Mouse (Mus musculus) right cerebral cortex, postnatal 10 days (tissue): ENCODE results near the gene Galnt14.

ENCODE experiments used
- DNase-seq, 2 experiments: peaks; one replicate each; pipeline ENCODE4 v3.0.0; 2021; ENCODE audit warnings: low spot score in 2 of 2

Gene Galnt14

DNA sequence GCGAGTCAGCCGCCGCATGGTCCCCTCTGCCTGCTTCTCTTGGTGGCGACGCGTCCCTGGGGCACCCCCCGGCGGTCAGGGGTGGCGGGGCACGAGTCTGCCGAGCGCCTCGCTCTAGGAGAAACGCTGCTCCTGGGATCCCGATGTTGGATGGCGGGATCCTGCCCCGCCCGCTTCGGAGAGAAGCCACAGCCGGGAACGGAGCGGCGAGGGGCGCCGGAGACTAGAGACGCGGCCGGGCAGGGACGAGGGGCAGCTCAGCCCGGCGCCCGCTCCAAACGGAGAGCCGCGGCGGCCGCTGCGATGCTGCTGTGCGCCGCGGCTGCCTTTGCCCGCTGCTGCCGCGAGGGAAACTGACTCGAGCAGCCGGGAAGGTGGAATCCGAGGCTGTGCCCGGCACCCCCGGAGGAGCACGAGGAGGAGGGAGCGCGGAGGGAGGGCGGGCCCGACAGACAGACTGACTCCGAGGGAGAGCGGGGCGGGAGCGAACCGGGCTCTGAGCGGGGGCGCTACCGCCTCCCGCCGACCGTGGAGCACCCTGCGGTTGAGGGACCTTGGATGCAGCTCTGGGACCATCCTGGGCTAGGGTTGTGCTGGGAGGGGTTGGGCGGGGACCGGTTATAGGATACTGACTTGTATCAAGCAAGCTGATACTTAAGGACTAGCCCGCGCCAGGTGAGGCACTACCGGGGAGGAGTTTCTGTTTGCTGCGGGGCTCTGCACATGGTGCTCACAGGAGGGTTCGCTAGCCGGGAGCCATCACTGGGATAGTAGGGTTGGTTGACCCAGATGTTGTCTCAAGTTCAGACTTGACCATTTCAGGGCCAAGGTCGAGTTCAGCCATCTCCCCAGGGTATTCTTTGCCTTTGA is at the start of gene Galnt14:
Gene Galnt14, minus strand, starts transcription at position 412 of the 870 bp plus-strand sequence.
- peak; percentile 81 to 82 for DNase-seq

DNA sequence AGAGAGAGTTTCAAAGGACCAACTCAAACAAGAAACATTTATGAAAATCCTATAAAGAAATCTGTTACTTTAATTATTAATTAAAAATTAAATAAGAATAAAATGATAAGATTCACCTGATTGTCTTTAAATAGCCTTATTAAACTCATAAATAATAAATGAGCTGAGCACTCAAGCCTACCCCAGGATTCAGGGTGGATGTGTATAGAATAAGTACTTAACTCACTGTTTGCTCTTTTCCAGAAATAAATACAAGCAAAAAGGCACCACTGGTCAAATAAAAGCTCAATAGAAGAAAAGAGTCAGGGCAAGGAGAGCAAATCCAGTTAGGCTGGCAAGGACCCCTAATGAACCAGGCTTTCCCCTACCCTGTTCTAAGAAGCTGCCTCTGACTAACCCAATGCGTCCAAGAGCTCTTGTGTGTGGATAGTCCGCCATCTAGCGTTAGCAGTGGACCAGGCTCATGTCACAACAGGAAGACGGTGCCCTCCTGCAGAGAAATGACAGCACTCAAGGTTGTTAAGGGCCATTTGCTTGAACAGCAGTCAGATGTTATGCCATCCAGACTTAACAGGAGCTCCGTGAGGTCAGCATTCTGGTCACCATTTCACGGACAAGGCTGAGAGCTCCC is 33.5 kb upstream of the Galnt14 start:
- peak; percentile 87 to 89 for DNase-seq

DNA sequence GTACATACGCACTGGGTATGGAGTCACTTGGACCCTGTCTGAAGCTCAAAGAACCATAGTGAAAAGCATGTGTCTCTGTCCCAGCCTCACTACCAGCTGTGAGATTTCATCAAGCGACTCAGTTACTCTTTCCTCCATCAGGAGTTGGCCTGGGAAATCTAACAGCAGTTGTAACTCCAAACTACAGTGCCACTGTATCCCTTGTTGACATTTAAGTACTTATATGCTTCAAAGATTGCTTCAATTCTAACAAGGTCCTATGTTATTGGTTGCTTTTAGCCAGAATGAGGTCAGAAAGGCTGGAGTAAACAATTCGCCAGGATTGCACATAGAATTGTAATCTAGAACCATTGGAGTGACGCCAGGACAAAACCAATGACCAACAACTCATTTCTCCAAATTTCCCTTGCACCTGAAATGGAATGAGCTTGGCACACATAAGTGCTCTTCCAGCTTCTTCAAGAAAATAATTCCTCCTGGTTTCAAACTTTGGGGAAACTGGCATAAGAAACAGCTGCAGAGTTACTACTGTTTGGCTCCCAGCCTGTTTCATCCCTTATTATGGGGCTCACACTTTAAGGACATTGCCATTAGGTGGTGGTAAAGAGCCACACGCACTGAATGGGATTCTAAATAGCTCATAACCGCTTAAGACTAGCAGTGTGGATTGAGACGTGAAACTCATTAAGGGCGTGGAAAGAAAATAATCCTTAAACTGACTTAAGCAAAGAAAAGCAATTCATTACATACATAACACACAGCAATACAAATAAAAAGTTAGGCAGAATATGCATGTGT is 13.8 kb upstream of the Galnt14 start:
- DNase-seq: no peak

DNA sequence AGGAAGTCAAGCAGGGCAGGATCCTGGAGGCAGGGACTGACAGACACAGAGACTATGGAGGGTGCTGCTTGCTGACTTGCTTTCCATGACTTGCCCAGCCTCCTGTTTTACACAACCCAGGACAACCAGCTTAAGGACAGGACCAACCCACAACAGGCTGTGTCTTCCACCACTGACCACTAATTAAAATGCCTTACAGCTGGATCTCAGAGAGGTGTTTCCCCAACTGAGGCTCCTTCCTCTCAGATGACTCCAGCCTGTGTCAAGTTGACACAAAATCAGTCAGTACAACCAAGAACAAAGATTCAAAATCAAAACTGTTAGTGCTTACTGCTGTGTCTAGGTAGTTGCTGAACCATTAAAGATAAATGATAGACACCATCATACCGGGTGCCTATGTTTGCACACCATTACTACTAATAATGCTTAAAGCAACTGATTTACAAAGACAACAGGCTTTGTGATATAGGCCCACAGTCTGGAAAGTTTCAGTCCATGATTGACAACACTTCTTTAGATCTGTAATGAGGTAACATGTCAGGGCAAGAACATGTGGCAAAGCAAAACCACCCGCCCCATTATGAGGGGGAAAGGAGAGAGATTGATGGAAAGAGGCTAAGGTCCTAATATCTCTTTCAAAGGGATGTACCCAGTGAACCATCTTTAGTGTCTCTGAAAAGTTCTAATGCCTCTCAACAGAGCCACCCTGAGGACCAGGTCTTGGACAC is 8.9 kb upstream of the Galnt14 start:
- DNase-seq: no peak

DNA sequence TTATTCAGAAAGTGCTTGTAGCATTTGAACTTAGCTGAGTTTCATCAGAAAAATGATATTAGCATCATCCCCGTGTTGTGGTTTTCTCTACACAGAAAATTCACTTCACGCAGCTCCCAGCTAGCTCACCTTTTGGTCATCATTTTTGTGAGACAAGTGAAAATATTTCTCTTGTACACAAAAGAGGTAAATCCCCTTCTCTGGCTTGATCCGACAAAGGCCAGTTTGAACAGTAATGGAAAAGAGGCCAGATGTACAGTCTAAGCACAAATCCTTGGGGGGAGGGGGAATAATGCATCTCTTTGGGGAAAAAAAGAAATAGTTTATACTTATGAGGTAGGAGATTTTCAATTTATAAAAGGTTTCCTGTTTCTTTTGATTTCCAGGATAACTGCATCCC is 6.4 kb upstream of the Galnt14 start:
- no peak for DNase-seq

DNA sequence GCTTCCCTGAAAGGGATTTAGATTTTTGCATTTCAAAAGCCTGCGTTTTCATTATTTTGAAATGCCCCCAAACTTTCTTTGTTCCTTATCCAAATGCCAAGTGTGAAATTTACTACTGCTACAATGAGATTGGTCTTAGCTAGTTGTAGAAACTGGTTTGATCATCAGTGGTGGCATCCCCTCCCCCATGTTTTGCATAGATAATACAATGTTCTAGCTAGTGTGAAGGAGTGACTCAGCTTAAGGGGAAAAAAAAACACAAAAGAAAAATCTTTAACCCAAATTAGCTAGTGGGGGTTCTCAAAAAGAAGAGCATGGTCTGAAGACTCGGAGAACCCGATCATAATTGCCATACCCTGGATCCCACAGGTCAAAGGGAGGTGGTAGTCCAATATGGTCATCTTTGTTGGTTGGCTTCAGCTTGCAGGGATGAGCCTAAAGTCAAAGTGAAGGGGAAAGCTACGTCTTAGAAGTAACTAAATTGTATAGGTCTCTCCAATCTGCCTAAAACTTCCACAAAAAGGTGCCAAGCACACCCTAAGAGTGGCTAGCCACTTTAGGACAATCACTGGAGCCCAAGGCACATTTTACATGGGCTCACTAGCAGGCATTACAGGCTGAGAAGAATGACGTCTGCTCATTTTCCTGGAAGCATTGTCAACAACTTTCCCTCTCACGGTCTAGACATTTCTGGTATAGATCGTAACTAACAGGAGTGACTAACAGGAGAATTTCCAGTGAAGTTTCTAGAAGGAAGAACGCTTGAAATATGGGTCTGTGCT is 4.4 kb upstream of the Galnt14 start:
- DNase-seq: no peak

DNA sequence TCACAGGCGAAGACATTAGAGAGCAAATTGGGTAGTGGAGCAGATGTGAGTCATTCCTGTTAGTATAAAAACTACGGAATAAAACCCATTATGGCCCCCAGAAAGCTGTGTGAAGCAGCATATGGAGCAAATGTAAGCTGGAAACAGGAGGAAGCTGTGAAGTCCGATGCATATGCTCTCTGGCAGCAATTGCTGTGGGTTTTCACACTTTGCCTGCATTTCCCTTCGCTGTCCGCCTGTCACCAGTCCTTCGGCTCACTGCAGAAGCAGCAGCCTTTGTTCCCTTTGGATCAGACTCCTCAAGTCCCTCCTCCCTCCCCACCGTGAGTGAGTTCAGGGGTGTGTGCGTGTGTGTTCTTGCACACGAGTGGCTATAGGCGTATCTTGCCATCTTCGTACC is 3.1 kb upstream of the Galnt14 start:
- peak; percentile 58 to 80 for DNase-seq

DNA sequence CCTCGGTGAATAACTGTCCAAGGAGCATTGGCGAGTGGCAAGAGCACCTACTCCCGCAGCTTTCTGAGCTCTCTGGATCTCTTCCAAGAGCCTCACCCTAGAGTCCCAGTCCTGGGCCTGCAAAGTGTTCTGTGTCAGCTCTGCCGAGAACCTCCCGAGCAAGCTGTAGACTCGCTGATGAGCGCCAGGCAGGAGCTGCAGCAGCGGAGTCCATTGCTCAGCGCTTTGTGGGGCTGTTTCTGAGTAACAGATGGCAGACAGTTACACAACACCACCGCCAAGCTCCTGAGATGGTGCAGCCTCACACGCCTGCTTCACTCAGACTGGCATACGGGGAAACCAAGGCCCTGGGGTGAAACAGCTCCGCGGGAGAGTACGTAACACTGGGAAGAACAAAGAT is 1.7 kb upstream of the Galnt14 start:
- peak; percentile 74 to 84 for DNase-seq

DNA sequence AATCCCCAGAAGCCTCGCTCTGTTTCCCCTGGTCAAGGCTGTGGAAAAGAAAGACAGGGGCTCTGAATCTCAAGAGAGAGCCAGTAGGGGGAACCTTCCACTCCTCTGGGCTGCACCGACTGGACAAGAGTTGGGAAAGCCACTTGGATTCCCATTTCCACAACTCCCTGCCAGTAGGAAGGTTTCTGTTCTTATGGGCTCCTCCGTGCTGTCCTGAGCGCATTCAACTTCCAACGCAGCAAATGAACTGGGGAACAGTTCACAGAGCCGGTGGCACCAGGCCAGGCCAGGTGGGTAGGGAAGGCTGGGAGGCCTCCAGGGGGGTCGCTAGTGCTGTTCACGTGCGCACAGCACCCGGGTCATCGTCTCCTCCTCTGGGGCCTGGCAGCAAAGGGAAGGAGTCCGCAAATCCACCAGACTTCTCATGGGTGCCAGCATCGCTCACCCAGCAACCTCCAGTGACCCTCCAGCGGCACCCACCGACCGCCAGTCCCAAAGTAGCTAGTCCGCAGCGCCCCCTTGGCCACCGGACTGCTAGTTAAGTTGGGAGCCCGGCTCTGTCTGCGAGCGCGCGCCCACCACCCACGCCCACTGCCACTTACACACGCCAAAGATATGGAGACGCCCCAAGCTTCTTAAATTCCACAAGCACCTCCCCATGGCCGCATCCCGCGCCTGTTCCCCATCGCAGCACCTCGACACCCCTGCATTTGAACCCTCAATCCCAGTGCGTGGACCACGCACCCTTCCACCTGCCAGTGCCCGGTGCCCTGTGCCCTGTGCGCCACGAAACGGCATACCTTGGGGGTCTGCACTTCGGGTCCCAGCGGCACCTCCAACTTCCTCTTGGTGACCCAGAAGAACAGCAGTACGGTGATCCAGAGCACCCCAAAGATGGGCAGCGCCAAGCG is 867 bp downstream of the Galnt14 start:
- peak; percentile 66 to 73 for DNase-seq

DNA sequence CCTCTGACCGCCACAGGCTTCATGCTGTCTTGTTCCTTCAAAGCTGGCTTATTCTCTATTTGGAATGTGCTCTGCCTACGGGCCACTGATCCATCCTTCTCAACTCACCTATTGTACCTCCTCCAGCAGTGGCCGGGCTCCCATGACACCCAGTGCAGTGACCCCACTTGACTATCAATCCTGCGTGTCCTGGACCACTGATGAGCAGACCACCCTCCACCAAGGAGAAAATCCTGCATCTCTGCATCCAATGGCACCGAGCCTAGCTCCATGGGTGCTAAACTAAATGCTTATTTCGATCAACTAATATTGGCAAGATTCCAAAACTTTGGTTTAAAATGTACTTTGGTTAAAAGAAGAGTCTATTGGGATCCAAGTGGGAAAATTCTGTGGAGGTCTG is 1.8 kb downstream of the Galnt14 start:
- DNase-seq: no peak

DNA sequence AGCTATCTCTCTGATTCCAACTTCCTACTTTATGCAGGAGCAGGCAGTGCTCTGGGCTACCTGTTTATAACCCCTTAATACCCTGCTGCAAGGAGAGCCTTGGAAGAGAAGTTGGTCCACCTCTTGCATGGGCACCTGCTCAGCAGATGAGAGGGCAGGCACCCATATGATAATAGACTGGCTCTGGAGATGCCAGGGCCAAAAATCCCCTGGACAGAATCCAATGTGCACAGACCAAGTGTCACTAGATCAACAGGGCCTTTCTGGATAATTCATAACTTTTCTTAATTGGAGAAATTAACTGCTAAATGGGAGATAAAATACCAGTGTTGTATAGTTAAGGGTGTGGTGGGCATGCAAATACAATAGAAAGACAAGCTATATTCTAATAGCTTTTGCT is 6.7 kb downstream of the Galnt14 start:
- no peak for DNase-seq

DNA sequence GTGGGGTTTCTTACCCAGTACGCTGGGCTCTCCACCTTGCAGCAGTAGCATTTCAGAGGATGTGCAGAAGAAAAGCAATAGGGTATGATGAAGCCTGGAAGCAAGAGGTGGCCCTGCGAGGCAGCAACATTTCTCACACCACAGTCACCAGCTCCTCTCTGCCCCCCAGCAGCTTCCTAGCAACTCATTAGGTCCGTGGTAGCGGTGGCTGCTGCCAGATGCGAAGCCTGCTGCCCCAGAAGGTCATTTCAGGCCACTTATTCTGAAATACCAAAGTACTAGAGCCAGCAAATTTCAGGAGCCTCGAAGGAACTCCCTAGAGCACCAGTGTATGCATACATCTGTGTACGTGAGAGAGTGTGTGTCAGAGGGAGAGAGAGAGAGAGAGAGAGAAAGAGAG is 9.2 kb downstream of the Galnt14 start:
- DNase-seq: no peak

DNA sequence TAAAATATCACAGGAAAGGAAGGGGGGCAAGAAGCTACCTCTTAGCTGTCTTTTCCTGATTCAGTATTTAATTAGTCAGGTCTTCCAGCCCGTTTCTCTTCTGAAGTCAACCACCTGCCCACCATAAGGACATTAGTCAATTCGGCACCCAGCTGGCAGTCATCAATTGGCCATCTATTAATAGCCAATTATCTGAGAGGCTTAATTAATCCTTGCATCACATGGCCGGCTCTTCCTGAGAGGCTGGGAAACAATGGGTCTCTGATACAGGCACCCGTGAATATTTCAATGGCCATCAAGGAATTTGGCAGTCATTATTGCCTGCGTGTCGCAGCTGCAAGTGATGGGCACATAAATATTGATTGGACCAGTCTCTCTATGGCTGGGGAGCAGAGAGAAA is 10.4 kb downstream of the Galnt14 start:
- no peak for DNase-seq

DNA sequence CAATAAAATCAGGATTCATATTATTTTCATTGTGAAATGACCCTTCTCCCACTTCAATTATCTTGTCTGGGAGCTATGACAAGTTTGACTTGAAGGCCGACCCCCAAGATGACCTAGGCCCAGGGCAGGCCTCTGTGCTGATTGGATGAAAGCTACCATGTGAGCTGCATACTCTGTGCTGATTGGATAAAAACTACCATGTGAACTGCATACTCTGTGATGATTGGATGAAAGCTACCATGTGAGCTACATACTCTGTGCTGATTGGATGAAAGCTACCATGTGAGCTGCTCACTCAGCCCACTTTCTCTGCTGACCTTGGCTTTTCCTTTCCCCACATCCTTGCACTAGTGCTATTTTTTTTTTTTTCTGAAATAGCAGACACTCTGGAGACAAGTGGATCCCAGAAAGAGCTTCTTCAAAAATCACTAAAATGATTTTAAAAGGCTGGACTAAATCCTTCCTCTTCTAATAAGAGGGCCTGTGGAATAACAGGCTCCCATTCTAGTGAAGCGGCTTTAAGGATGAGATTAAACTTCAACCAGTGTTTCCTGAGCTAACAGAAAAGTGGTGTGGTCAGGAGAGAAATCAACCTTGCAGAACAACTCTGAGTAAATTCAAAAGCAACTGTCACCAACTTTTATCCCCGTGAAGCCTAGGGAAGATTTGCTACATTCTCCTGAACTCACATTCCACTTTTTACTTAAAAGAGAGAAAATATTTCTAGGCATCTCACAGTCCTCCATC is 15.9 kb downstream of the Galnt14 start:
- no peak for DNase-seq

DNA sequence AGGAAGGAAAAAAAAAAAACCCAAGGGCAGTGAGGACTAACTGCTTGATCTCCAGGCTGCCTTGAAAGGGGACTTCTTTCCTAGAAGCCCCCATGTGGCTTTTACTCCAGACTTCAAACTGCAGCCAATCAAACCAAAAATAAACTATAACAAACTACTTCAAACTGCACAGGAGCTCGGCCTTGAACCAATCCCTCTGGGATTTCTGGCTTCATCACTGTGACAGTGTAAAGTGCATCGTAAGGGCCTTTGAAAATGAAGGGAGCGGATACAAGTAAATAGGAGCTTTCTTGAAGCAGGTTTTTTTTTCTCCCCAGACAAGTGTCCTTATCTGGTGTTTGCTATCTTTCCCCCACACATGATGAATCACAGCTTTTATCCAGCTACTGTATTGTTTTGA is 22.0 kb downstream of the Galnt14 start:
- DNase-seq: no peak

DNA sequence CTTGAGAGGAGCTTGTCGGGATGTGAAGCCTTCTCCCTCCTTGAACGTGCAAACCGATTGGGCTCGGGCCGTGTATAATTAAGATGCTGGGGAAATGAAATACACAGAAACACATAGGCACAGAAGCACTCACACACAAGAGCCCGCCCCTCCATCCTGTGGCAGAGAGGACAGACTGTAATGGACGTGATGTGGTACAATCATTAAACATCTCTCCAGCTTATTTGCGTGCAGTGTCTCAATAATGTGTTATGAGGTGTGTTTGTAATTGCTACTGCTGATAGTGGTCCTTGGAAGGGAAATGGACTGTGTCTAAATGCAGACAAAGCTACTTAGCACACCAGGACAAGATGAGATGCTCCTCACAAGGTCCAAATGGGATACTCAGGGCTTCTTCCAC is 24.0 kb downstream of the Galnt14 start:
- no peak for DNase-seq

DNA sequence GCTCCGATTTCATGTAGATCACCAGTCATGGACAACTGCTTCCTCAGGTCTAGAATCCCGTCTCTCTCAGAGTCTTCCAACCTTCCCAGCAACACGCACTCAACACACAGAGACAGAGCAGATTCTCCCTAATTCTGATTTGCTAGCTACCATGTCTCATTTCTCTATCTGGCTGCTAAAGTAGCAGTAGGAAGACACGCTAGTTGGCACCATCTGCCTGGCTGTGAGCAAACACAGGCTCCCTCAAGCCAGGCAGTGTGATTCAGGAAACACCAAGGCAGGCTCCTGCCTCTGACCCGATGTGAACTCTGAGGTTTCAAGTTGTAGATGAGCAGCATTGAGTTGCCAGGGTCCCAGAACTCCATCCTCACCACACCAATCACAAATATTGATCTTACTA is 25.5 kb downstream of the Galnt14 start:
- DNase-seq: peak; percentile 65 to 66

DNA sequence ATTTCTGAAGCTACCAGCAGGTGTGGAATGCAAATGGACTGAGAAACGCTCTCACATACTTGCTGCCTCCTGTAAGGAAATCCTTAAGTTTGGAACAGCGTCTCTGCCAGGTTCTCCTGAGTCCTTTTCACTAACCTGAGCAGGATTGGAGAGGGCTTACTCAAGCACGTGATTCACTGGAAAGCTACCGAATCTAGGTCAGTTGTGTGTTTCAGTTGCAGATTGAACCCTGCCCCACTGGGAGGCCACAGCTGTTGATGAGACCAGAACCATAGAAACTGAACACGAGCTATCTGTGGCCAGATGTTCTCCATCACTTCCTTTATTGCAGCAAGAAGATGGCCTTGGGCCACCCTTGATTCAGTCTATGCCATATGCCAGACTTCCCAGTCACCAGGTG is 38.3 kb downstream of the Galnt14 start:
- DNase-seq: no peak

DNA sequence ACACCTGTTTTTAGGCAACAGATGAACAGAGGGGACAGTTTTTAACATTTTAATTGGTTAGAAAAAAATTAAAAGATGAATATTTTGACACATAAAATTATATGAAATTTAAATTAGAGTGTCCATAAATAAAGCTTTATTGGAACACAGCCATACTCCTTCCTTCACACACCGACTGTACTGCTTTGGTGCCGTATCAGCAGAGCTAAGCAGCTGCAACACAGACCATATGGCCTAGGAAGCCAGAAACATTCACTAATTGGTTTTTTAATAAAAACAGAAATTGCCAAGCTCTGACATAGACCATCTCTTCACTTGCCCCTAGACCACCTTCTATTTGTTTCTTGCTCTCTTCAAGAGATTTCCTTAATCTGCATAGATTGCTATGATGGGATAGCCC is 40.2 kb downstream of the Galnt14 start:
- no peak for DNase-seq
